Mouse (Mus musculus) kidney, postnatal 0 days (tissue): ENCODE measurements around the gene Snrpd3. TPM values are rescaled to one million over a fixed set of nuclear protein-coding genes. Genes with fewer than 3 reads are reported as not detected.
"Not testable (repeated sequence)": the region's sequence is repeated elsewhere in the genome, so short reads cannot be mapped to it uniquely, and the experiment has no call there.

Experiments used
- ATAC-seq: fragments of 200-750 bp; cut with Nextera tagmentation; replicated peaks from 2 replicates; pipeline ENCODE4 v1.8.0; 2017; ENCODE audit warnings: low read depth, moderate number of reproducible peaks, moderate TSS enrichment, moderate library complexity; ENCODE audit not compliant: low FRiP score
- DNase-seq: peaks from one replicate; pipeline ENCODE4 v3.0.0-alpha.2; 2016; ENCODE audit warnings: low spot score
- H3K27ac ChIP-seq: fragments of 300-500 bp; sonication (generic); 2 replicates; pipeline ENCODE4 v1.5.1; 2014; ENCODE audit warnings: mild to moderate bottlenecking
- H3K27me3 ChIP-seq: fragments of 300-500 bp; sonication (generic); 2 replicates; pipeline ENCODE4 v1.6.1; 2014; ENCODE audit warnings: low read length, mixed read lengths; ENCODE audit not compliant: insufficient read depth
- H3K36me3 ChIP-seq: fragments of 300-500 bp; sonication (generic); 2 replicates; pipeline ENCODE4 v1.6.1; 2014; ENCODE audit warnings: low read length, mixed read lengths; ENCODE audit not compliant: insufficient read depth
- H3K4me1 ChIP-seq: fragments of 300-500 bp; sonication (generic); replicated peaks from 2 replicates; pipeline ENCODE4 v1.6.1; 2014; ENCODE audit warnings: antibody characterized with exemption, low read length, mixed read lengths; ENCODE audit not compliant: insufficient read depth
- H3K4me2 ChIP-seq: fragments of 300-500 bp; sonication (generic); 2 replicates; pipeline ENCODE4 v1.6.1; 2014; ENCODE audit warnings: mild to moderate bottlenecking, low read length, moderate library complexity, mixed read lengths
- H3K4me3 ChIP-seq: fragments of 300-500 bp; sonication (generic); replicated peaks from 2 replicates; pipeline ENCODE4 v1.5.1; 2014; ENCODE audit warnings: low read depth, low read length
- H3K9ac ChIP-seq: fragments of 300-500 bp; sonication (generic); 2 replicates; pipeline ENCODE4 v1.6.1; 2014; ENCODE audit warnings: low read depth, low read length
- H3K9me3 ChIP-seq: fragments of 300-500 bp; sonication (generic); replicated peaks from 2 replicates; pipeline ENCODE4 v1.6.1; 2016; ENCODE audit warnings: low read length, inconsistent platforms, mixed read lengths
- CTCF ChIP-seq: IDR thresholded peaks from 2 replicates; pipeline ENCODE4 v1.5.1; 2016; ENCODE audit warnings: antibody characterized with exemption, low read depth, mild to moderate bottlenecking, moderate library complexity
- WGBS: fragments of 180-500 bp; shearing (Covaris S2); extraction: QIAGEN DNeasy Blood & Tissue Kit; methylation state at CpG from one replicate; pipeline ENCODE4 v1.1.7; 2014; 5-methylcytosine and 5-hydroxymethylcytosine counted together
- polyA plus RNA-seq: library from polyadenylated mRNA; unstranded; fragments of >200 nt; fragmentation: Nextera tagmentation; extraction: Ambion mirVana; gene quantifications from 2 replicates; pipeline ENCODE4 v1.2.1, GENCODE M21; 2015

Snrpd3 gene
- polyA plus RNA-seq, 1 experiment from 2014 or later: 113 TPM

GRCm38 (mm10) chr10:75515216-75516037 lies 1.9 kb upstream of the Snrpd3 start:
- DNase-seq: no peak
- H3K4me1 ChIP-seq: peaks cover 16% of the 10 kb centered on the region; the same call in 1 of the 2 replicates
- H3K27me3 ChIP-seq: no peaks in the 10 kb centered on the region
- peaks cover 17% of the 10 kb centered on the region for H3K36me3 ChIP-seq
- 78% methylated on average over 4 of the region's 4 CpGs for WGBS
- peak overlapping the region; percentile 93; the same call in 1 of the 2 replicates for H3K9ac ChIP-seq
- no peak for TF ChIP-seq CTCF
- H3K27ac ChIP-seq: peak overlapping the region; percentile 100
- peak overlapping the region; percentile 78 for H3K4me2 ChIP-seq
- H3K9me3 ChIP-seq: no peaks in the 10 kb centered on the region
- no peak for ATAC-seq
- H3K4me3 ChIP-seq: peak overlapping the region; percentile 86

- peaks cover 12% of the 10 kb centered on the region for H3K36me3 ChIP-seq
- no peaks in the 10 kb centered on the region for H3K9me3 ChIP-seq
- peak overlapping the region; percentile 86 for H3K4me3 ChIP-seq
- peak overlapping the region; percentile 78 for H3K4me2 ChIP-seq
- WGBS: 20% methylated on average over 8 of the region's 8 CpGs
- H3K9ac ChIP-seq: peak overlapping the region; percentile 93
- H3K4me1 ChIP-seq: peaks cover 16% of the 10 kb centered on the region; the same call in 1 of the 2 replicates
- TF ChIP-seq CTCF: no peak
- ATAC-seq (0 out of 2 replicates have a peak, but pooled peaks have one; percentile 27), DNase-seq (peak; percentile 40)
- H3K27ac ChIP-seq: peak overlapping the region; percentile 100
- no peaks in the 10 kb centered on the region for H3K27me3 ChIP-seq
Observed at GRCm38 (mm10) chr10:75516038-75516723, 1.2 kb upstream of the Snrpd3 start.

GRCm38 (mm10) chr10:75516724-75517072 lies 653 bp upstream of the Snrpd3 start:
- no peak for DNase-seq
- 0% methylated on average over 12 of the region's 12 CpGs for WGBS

GRCm38 (mm10) chr10:75517758-75518143 lies 400 bp downstream of the Snrpd3 start, which contains the start of gene Gucd1:
Gene Gucd1, minus strand, starts transcription at chr10:75517972.
- ATAC-seq (peak; percentile 88), DNase-seq (peak; percentile 98)
- Histone ChIP-seq H3K27ac (peak within 1 kb of the TSS; percentile 100), H3K4me3 (peak within 1 kb of the TSS; percentile 86), H3K27me3 (no peaks in the 10 kb centered on the region), H3K9ac (peak within 1 kb of the TSS; percentile 93), H3K4me1 (peaks cover 16% of the 10 kb centered on the region; the same call in 1 of the 2 replicates), H3K4me2 (peak within 1 kb of the TSS; percentile 78), H3K36me3 (peaks cover 13% of the 10 kb centered on the region; the same call in 1 of the 2 replicates), H3K9me3 (no peaks in the 10 kb centered on the region)
- 1% methylated on average over 20 of the region's 20 CpGs for WGBS
- TF ChIP-seq CTCF: no peak; the same call in 1 of the 2 replicates

More at GRCm38 (mm10) chr10:75516724-75517072, 653 bp upstream of the Snrpd3 start:
- Histone ChIP-seq H3K9ac (peak overlapping the region; percentile 93), H3K27me3 (no peaks in the 10 kb centered on the region), H3K4me3 (peak overlapping the region; percentile 86), H3K27ac (peak overlapping the region; percentile 100), H3K9me3 (no peaks in the 10 kb centered on the region), H3K4me2 (peak overlapping the region; percentile 78), H3K4me1 (peaks cover 16% of the 10 kb centered on the region; the same call in 1 of the 2 replicates), H3K36me3 (peaks cover 10% of the 10 kb centered on the region; the same call in 1 of the 2 replicates)
- ATAC-seq: no peak; the same call in 1 of the 2 replicates
- no peak for TF ChIP-seq CTCF

GRCm38 (mm10) chr10:75520581-75520980 lies 3.2 kb downstream of the Snrpd3 start:
- WGBS: 92% methylated on average over 5 of the region's 5 CpGs
- H3K27me3 ChIP-seq: no peaks in the 10 kb centered on the region

GRCm38 (mm10) chr10:75521643-75522042 lies 4.3 kb downstream of the Snrpd3 start:
- Histone ChIP-seq H3K9ac (no peak overlapping the region), H3K27ac (no peak overlapping the region), H3K4me1 (peaks cover 7% of the 10 kb centered on the region; the same call in 1 of the 2 replicates), H3K4me2 (no peak overlapping the region), H3K9me3 (no peaks in the 10 kb centered on the region), H3K4me3 (no peak overlapping the region), H3K36me3 (peaks cover 25% of the 10 kb centered on the region), H3K27me3 (no peaks in the 10 kb centered on the region)
- no peak for TF ChIP-seq CTCF
- DNase-seq: no peak
- 93% methylated on average over 4 of the region's 4 CpGs for WGBS
- no peak for ATAC-seq

More at GRCm38 (mm10) chr10:75520581-75520980, 3.2 kb downstream of the Snrpd3 start:
- ATAC-seq (no peak), DNase-seq (no peak)
- Histone ChIP-seq H3K36me3 (peaks cover 25% of the 10 kb centered on the region), H3K4me1 (peaks cover 14% of the 10 kb centered on the region; the same call in 1 of the 2 replicates), H3K27ac (no peak overlapping the region), H3K4me3 (no peak overlapping the region), H3K4me2 (no peak overlapping the region), H3K9ac (no peak overlapping the region), H3K9me3 (no peaks in the 10 kb centered on the region)
- TF ChIP-seq CTCF: no peak

GRCm38 (mm10) chr10:75525450-75525849 lies 8.1 kb downstream of the Snrpd3 start:
- not testable (repeated sequence) for DNase-seq
- WGBS: 93% methylated on average over 9 of the region's 9 CpGs
- peaks cover 24% of the 10 kb centered on the region for H3K36me3 ChIP-seq

More at GRCm38 (mm10) chr10:75525450-75525849, 8.1 kb downstream of the Snrpd3 start:
- H3K9me3 ChIP-seq, H3K4me2 ChIP-seq, H3K4me3 ChIP-seq, H3K4me1 ChIP-seq, H3K27me3 ChIP-seq, ATAC-seq, H3K27ac ChIP-seq, H3K9ac ChIP-seq: not testable (repeated sequence)
